Mouse (Mus musculus) spleen, adult 18-20 months (tissue): ENCODE measurements at regions not wholly inside any gene's neighbourhood (a gene's known extent, or its start where the extent isn't known, plus 50 kb on each side); places are given as distances from the start of the nearest gene placed in this dataset.

Experiments used
- DNase-seq, 2 experiments: peaks; one replicate each; pipeline ENCODE4 v3.0.0; 2022; ENCODE audit warnings: mixed read lengths in 2 of 2

DNA sequence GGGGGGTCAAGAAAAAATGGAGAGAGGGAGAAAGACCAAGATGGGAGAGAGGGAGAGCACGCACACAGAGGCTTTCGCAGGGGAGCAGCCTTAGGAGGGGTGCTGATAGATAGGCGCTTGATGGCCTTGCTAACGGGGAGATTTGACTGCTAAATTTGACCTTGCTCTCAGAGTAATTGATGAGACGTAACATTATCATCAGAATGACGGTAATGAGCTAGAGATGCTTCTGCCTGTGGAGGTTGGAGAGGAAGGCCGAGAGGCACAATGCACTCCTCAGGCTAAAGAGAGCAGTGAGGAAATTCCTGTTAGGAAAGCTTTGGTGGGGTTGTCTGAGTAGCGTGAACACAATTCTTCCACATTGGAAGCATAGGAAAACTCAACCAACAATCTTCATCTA lies 509.1 kb upstream of the Kif2a start:
- DNase-seq = no peak

DNA sequence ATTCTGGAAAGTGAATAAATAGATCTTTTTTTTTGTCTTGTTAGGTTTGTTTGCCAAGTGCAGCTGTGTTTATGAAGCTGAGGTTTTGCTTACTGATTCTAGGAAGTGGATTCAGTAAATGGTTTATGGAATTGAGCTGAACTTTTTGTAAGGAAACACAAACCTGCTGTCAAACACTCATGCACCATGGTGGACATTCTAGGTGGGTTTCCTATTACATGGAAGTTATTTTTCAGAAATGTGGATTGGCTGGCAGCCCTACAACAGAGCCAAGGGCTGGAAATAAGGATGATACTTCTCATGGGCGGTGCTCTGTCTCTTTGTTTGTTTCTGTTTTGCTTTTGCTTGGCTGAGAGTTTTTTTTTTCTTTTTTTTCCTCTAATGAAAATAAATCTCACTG lies 508.5 kb upstream of the Kif2a start:
- no peak for DNase-seq

DNA sequence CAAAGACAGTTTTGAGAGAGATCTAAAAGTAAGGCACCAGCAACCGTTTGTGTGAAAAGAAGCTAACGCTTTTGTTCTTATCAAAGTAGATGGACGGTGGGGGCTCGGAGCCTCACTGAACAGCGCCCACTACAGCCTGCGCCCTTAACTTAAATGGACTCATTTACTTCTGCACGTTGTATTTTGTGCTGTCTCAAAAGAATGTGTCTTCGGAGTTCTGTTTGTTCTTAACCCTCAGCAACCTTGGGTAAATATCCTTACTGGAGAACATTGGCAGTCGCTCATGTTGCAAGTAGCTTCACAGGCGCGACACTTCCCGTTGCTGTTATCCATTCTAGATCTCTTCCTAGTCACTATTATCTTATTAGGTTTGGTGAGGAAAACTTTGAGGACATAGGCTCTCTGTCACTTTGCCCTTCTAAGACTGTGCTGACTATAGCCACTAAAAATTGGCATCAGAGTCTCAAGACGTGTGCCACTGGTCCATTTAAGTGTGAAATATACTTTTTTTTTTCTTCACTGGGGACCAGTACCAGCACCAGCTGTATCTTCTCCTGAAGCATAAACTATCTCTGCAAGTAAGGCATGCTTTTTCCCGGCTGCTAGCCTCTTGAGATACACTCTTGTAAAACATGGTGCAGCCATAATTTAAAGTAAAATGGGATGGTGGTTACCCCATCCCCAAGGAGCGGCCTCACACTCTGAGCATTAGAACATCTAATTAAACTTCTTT lies 507.0 kb upstream of the Kif2a start:
- DNase-seq = no peak

DNA sequence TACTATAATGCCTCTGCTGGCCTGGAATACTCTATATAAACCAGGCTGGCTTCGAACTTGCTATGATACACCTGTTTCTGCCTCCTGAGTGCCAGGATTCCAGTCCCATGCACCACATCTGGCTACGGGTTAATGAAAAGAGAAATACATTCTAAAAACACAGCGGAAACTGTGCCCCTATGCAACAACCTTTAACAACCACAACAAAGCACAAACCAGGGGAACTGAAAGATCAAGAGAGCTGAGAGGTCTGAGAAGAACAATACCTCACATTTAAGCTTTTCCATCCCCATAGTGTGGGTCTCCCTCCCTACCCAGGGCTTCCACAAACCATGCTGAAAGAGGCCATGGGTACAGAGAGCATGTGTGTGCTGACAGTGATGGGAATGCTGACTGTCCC lies 501.0 kb upstream of the Kif2a start:
- no peak for DNase-seq

DNA sequence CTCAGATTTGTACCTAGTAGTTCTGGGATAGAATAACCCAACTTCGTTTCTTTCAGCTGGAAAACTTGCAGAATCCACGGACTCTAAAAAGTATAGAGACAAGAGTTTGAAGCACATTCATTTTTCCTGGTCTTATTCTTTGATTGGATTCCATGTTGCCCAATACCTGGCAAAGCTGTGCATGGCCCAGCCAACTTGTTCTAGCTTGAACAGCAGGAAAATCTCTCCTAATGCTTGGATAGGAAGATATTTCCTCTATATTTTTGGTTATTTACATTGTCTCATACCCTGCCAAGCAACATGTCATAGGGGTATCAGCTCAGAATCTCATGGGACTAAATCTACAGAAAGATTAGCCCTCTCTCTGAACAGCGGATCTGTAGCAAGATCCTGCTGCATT lies 492.3 kb upstream of the Kif2a start:
- DNase-seq = no peak

DNA sequence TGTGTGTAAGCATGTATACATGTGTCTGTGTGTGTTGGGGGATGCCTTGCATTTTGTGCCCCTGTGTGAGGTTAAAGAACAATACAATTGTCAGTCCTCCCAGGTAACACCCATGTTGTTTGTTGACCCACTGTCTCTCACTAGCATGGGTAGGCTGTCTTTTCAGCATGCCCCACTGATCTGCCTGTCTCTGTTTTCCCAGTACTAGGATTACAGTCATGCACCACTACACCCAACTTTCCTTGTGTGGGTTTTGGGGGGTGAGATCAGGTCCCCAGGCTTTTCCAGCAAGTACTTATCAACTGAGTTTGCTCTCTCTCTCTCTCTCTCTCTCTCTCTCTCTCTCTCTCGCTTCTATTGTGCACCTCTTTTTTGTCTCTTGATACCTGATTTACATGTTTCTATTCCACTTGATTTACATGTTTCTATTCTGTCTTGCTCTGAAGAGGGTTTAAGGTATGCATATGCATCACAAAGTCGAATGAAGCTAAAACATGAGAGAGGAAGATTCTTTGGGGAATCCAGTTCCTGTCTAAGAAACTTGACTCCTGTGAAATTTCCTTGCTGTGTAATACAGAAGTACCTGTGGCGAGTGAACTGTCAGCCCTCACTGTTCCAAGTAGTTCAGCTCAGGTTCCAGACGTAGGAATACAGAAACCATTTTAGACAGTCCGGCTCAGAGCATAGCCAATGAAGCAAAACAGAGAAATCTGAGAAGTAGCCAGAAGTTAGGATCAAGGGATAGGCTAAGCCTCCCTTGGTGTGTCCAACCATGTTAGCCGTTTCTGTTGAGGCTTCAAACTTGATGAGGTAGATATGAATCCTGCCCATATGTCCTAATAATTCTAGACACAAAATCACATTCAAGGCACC lies 491.6 kb upstream of the Kif2a start:
- DNase-seq = no peak

DNA sequence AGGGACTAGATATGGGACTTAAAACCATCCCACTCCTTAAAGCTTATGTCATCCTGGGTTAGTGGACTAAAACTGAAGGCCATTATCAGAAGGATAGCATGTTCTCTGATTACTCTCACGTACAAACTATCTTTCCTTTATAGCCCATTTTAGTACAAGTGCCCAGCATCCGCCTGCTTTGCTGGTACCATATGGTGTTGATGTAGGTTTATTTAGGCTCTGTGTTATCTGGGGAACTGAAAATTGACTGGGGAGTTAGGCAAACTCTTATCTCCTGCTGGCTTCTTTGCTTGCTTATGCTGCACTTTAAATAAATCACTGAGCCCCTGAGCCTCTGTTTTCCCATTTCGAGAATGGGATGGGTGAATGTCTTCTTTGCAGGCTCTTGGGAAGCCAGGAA lies 485.4 kb upstream of the Kif2a start:
- no peak for DNase-seq

DNA sequence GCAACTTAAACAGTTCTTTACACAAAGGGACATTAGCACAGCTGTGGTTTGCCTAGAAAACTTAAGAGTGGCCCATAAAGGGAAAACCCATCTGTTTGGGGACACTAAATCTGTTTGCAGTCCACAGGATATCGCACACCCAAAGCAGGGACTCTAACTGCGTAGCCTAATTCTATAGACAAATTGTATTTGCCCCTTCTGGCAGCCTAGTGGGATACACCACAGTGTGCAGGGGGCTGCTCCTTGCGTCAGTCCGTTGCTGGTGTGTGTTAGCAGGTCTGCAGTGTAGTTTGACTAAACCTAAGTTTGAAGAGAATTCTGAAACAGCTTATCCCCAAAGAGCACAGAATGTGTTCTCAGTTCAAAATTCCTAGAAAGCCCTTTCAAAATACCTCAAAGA lies 484.9 kb upstream of the Kif2a start:
- no peak for DNase-seq

DNA sequence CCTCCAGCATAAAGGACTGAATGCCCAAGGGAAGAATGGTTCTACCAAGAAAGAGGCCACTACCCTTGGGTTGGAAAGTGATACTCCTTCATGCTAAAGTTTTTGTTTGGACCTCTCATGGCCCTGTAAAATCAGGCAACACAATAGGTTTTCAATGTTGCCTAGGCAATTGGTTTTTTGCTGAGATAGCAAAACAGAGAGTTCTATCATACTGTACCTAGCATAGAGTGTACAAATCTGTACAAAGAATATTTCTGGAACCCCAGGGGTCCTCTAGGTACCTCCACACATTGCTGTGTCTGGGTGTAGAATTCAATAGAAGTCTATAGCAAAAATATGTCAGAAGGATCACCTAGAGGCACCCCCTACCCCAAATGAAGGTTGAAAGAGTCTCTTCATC lies 483.4 kb upstream of the Kif2a start:
- DNase-seq = no peak

DNA sequence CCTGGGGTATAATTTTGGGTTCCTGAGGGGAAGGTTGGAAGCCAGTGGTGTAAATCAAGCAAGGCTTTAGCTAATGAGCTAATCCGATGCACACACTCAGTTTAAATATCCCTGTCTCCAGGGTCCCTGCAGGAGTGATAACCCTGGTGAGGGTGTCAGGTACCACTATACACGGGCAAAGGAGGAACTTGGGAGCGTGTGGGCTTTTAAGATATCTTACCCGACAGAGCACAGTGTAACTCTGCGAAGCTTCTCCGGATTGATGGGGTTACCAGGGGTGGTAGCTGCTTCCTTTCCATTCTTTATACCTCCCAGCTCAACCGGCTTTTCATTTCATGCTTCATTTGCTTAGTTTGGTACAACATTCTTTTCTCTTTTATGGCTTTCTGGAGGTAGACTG lies 480.3 kb upstream of the Kif2a start:
- DNase-seq = no peak

DNA sequence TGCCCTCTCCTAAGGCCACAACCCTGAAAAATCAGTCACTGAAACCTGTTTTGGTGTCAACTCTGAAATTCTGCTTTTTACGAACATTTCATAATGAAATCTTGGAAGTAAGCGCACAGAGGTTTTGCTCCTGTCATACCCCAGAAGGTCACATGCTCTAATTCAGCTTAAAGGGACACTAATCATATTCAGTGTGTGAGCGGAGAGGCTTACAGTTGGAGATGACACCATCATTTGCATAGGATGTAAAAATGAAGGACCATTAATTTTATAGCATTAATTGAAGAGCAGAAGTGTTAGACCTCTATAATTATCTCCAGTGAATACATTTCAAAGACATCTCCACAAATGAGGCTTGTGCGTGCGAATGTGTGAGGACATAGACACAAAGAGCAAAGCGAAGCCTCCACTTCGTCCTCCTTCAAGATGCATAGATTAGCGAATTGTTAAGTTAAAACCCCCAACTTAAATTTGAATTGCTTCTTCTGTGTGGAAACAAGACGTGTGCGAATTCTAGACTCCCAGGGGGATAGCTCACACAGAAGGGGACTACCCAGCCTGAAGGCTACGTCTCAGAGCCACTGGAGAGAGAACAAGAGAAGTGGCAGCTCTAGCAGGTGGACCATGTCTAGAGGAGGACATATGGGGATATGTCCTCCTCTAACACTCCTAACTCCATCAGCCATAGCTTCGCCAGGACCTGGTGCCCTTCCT lies 479.0 kb upstream of the Kif2a start:
- no peak for DNase-seq

DNA sequence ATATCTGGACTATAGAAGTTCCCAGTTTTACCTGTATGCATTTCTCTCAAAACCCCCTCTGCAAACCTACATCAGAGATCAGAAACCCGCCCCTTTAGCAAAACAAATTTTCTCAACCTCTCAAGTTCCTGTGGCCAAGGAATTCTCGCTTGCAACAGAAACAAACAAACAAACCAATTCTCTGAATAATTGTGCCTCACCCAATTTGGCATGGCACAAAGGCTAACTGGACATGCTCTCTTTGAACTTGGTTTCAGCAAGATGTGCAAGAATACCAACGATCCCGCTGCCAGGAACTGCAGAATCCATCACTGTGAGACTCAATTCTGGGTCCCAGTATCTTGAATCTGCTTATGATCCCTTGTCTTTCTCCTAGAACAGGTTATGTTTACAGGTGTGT lies 477.4 kb upstream of the Kif2a start:
- no peak for DNase-seq

DNA sequence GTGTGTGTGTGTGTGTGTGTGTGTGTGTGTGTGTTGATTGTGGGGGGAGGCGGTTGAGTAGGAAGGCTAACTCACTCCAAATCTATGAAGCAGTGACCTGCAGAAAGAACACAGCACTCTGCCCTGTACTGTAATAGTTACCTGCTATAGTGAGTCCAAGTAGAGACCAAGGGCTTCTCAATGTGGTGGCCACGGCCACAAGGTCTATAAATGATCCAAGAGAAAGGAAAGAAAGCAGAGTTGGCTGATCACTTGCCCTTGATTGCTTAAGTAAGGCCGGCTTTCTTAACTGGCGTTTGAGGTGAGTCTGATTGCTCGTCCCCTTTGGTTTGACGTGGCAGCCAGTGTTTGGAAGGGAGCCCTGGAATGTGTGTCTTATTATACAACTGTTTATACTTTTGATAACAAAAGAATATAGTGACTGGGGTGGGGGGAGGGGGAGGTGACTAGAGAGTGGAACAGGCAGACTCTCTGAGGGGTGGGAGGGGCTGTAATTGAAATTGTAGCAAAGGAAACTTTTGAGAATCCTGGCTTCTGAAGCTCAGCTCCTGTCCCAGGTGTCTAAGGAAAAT lies 473.3 kb upstream of the Kif2a start:
- no peak for DNase-seq

DNA sequence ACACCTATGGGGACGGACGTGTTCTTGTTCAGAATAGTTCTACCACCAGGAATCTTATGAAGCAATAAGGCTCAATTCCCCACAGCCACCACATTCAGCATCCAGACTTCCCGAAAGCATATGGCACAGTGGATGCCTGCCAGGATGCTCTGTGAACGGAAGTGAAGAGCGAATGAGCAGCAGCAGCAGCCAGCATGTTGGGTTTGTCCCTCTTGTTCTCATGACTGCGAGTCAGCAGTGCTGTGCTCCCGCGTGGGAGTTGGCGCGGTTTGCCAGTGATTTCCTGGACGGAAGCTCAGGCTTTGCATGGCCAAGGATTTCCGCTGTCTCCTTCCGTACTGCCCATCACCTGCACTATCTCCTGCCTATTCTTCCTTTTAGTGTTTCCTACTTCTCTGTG lies 471.8 kb upstream of the Kif2a start:
- peak; percentile 8 to 13 for DNase-seq

DNA sequence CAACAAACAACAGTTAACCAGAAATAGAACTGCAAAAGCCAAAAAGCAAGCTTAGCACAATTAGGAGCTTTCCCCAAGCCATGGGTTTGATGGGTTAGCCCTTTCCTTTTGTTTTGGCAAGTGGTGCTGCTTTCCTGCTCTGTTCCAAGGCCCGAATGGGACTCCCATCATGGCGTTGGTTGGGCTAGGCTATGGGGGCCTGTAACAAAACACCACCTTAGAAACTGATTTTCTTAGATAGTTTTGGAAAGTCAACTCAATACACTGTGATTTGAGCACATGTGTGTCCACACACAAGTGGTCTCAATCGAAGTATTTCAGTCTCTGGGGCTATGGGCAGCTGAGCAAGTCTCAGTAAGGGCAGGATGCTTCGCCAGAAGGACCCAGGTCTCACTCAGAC lies 470.5 kb upstream of the Kif2a start:
- DNase-seq = no peak

DNA sequence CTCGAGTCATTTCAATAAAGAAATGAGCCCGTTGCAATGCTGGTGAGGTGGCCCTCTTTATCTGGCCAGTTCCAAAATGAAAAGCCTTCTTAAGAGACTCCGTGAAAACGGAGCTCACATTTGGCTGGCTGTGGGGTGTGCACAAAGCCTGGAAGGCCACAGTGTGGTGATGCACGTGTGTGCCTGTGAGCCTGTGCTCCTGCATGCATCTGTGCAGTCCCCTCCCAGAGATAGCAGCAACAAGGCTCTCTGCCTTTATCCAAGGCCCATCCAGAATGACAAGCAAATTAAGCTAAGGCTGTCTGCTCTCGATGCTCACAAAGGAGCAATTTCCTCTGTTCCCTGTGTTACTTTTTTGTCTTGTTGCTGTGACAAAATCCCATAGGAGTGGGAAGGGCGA lies 469.5 kb upstream of the Kif2a start:
- no peak for DNase-seq

DNA sequence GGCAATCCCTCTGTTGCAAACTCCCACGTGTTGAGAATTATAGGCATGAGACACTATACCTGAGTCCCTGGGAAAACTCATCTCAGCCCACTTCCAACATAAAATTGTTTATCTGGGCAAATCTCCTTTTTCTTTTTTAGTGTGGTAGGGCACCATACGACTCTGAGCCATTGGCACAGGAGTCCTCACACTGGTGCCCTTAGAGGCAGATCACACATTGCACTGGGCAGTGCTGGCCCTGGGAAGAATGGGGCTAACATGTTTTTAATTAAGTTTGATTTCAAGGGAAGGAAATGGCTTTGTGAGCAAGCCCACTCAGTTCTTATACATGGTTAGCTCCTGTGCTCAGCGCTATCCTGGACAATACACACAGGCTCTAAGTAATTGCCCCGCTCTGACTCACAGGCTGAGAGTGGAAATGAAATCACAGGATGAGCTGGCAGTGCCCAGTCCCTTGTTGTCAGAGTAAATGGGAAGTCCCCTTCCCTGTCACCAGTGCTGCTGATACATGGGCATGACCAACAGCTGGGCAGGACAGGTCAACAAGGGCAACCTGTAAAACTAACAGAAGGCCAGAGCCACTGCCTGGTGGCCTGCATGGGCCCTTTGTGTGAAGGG lies 463.6 kb upstream of the Kif2a start:
- DNase-seq = no peak

DNA sequence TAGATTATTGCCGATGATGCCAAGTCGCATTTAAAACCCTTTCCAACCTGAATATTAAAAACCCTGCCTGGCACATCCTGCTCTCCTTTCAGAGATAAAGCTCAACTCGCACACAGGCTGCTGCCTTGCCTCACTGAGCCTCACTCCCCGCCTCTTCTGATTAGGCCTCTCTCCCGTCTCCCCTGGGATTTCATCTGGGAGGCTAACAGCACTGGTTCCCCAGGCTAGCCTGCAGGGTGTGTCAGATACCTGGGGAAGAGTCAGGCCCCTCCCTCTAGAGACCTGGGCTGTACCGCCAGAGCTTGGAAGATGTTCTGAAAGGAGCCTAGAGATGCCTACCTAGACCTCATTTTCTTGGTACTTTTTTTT lies 462.7 kb upstream of the Kif2a start:
- DNase-seq = no peak

DNA sequence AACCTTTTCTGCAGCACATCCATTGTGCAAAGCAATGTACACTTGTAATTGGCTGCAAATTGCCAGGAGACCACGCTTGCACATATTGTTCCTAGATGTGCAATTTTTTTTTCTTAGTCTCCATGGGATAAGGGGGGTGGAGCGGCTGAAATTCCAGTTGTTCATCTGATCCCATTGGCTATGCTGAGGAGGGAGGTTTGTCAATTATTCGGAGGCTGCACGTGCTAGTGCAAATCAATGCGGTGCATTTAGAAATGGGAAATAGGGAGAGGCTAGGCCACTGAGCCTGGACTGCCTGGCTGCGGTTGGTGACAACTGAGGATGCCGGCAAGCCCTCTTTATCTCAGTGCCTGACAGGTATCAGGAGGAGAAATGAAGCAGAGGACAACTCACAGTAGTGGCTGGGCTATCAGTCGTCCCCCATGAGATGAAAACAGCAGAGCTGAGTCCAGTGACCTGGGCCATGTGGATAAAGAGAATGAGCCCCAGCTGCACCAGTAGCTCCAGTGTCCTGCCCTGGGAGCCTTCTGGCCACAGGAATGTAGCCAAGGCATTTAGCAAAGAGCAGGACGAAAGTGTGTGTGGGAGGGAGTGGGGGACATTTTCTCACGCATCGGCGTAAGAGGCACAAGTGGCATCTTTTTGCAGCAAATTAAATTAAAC lies 462.2 kb upstream of the Kif2a start:
- no peak for DNase-seq

DNA sequence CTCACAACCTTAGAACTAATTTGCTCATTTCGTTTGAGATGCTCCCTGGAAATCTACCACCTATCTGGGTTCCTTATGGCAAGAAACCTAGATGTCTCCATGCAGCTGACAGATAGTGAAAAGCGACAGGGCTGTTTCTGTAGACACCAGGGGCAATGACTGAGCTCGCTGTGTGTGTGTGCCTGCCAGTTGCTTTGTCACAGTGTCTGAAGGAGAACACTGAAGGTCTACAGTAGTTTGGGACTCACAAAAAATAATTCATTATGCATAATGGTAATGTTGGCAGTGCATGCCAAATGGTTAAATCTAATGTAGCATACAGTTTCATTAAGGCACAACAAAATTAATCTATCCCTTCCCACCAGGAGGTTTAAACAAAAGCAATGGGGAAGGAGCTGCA lies 453.2 kb upstream of the Kif2a start:
- no peak for DNase-seq

DNA sequence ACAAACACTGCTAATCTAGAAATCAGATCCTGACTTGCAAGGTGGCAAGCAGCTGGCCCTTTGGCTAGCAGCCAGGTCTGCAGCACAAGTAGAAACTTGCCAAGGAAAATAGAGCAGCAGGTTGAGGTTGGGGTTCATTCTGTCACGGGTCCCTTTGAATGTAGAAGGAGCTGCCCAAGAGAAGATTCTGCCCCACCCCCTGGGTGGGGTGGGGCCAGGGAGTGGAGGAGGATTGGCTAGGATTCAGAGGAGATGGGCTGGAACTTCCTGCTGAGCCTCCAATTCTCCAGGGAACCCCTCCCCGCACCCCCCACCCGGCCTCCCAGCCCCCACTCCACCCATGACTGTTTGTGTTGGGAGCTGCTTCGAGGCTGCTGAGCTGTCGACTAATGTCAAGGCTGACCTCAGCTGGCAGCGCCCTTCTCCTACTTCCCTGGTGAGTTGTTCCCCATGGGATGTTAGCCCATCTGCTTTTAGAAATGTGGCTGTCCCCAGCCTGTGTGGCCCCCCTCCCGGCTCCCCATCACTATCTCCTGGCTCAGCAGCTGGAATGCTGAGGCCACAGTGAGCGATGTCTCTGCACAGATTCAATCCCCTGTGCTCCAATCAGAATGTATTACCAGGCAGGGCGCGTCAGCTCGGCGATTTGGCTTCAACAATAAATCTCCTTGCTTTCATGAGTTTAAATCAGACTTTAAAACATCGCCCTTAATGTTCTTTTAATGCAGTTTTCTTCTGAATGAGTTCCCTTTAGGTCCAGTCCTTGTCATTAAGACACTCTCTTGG lies 447.8 kb upstream of the Kif2a start:
- DNase-seq = no peak

DNA sequence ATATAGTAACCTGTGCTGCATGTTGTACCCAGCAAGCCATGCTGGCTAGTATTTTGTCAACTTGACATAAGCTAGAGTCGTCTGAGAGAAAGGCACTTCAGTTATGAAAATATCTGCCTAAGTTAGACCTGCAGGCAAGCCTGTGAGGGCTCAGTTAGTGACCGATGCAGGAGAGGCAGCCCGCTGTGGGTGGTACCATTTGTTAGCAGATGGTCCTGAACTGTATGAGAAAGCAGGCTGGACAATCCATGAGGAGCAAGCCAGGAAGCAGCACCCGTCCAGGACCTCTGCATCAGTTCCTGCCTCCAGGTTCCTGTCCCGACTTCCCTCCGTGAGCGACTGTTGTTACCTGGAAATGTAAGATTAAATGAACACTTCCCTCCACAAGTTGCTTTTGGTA lies 440.9 kb upstream of the Kif2a start:
- DNase-seq = no peak
